Mouse (Mus musculus): ENCODE data around the gene Carm1. TPM values are rescaled to one million over a fixed set of nuclear protein-coding genes. Genes with fewer than 3 reads are reported as not detected.

The Carm1 gene
- polyA plus RNA-seq, 1 experiment = 105 TPM

DNA sequence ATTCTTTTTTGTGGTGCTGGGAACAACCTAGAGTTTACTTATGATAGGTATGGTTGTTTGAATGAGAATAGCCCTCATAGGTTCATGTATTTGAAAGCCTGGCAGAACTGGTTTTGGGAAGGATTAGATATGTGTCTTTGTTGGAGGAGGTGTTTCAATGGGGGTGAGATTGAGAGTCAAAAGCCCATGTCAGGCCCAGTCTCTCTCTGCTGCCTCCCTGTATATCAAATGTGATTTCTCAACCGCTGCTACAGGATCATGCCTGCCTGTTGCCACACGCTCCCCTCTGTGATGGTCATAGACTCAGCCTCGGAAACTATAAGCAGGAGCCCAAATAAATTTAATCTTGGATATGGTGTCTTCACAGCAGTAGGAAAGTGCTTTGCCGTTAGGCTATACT, 73.5 kb downstream of the Carm1 start:
- no peak overlapping the region for H3K27ac ChIP-seq (ENCODE audit: insufficient read depth, low read length)
- H3K4me1 ChIP-seq (ENCODE audit: control insufficient read depth, insufficient read depth, low read length) = 0 out of 2 replicates have a peak, but pooled peaks cover 2% of the 10 kb centered on the region
- TF ChIP-seq CTCF (IDR thresholded peaks at IDR 0.05; ENCODE audit: borderline replicate concordance, insufficient read depth, low read length) (no peak), POLR2A (IDR thresholded peaks at IDR 0.05; ENCODE audit: low read depth, low read length) (no peak)
- no peak overlapping the region for H3K4me3 ChIP-seq (ENCODE audit: insufficient read depth, low read length)

DNA sequence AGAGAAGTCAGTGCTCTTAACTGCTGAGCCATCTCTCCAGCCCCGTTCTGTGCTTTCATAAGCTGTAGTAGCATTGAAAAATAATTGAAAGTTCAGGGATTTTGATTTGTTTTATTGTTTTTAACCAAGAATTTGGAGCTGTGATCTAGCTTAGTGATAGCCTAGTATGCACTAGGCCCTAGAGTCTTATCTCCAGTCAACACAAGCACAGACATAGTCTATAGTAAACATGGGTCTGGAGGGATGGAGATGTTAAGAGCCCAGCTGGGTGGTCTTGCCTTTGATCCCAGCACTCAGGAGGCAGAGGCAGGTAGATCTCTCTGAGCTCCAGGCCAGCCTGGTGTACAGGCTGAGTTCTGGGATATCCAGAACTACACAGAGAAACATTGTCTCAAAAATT, 76.0 kb downstream of the Carm1 start:
- no peak overlapping the region for H3K27ac ChIP-seq (ENCODE audit: insufficient read depth, low read length)
- peaks cover 5% of the 10 kb centered on the region; the same call in 1 of the 2 replicates for H3K4me1 ChIP-seq (ENCODE audit: control insufficient read depth, insufficient read depth, low read length)
- no peak overlapping the region for H3K4me3 ChIP-seq (ENCODE audit: insufficient read depth, low read length)
- TF ChIP-seq CTCF (IDR thresholded peaks at IDR 0.05; ENCODE audit: borderline replicate concordance, insufficient read depth, low read length) (no peak), POLR2A (IDR thresholded peaks at IDR 0.05; ENCODE audit: low read depth, low read length) (no peak)

DNA sequence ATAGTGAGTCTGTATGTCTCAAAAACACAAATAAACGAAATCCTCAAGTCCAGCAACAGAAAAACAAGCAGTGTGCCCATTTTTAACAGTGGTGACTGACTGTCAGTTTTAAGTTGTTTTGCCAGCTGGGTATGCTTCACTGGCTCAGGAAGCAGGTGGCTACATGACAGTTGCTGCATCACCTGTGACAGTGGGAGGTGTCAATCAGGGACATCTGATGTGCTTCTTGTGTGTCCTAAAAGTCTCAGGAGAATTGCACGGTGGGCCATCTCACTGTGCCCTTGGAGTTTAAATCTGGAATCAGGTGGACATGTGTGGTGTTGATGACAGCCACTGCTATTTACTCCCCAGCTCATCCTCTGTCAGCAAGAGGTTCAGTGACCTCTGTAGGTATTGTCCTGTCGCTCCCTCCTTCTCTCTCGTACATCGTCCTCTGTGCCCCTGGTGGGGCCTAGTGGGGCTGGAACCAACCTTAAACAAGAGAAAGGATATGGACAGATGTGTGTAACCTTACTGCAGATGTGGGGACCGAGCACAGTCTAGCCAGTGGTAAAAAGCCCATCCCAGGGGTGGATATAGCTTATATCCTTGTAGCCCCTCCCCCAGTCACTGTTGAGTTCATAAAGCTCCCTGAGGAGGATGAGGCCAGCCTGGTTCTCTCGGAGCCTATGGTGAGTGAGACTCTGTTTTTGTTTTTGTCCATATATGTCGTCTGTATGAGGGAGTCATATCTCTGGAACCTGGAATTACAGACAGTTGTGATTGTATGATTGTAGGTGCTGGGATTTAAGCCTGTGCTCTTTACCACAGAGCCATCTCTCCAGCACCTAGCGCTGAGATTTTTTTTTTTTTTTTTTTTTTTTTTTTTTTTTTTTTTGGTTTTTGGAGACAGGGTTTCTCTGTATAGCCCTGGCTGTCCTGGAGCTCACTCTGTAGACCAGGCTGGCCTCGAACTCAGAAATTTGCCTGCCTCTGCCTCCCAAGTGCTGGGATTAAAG, 78.9 kb downstream of the Carm1 start:
- Histone ChIP-seq H3K27ac (ENCODE audit: insufficient read depth, low read length) (no peak overlapping the region), H3K4me1 (ENCODE audit: control insufficient read depth, insufficient read depth, low read length) (peaks cover 3% of the 10 kb centered on the region; the same call in 1 of the 2 replicates), H3K4me3 (ENCODE audit: insufficient read depth, low read length) (no peak overlapping the region)
- TF ChIP-seq POLR2A (IDR thresholded peaks at IDR 0.05; ENCODE audit: low read depth, low read length) (no peak), CTCF (IDR thresholded peaks at IDR 0.05; ENCODE audit: borderline replicate concordance, insufficient read depth, low read length) (no peak)

DNA sequence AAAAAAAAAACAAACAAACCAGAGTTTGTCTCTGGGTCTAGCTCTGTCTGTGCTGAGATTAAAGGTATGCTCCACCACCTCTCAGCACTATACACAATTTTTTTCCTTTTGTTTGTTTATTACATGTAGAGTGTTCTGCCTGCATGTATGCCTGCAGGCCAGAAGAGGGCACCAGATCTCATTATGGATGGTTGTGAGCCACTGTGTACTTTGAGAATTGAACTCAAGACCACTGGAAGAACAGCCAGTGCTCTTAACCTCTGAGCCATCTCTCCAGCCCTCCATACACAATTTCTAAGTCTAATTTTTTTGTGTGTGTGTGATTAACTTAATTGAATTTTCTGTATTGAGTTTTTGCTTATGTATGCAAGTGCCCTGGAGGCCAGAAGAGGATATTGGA, 79.9 kb downstream of the Carm1 start:
- Histone ChIP-seq H3K4me1 (ENCODE audit: control insufficient read depth, insufficient read depth, low read length) (peaks cover 3% of the 10 kb centered on the region; the same call in 1 of the 2 replicates), H3K4me3 (ENCODE audit: insufficient read depth, low read length) (no peak overlapping the region)
- no peak for TF ChIP-seq POLR2A (IDR thresholded peaks at IDR 0.05; ENCODE audit: low read depth, low read length)
- no peak for TF ChIP-seq CTCF (IDR thresholded peaks at IDR 0.05; ENCODE audit: borderline replicate concordance, insufficient read depth, low read length)

DNA sequence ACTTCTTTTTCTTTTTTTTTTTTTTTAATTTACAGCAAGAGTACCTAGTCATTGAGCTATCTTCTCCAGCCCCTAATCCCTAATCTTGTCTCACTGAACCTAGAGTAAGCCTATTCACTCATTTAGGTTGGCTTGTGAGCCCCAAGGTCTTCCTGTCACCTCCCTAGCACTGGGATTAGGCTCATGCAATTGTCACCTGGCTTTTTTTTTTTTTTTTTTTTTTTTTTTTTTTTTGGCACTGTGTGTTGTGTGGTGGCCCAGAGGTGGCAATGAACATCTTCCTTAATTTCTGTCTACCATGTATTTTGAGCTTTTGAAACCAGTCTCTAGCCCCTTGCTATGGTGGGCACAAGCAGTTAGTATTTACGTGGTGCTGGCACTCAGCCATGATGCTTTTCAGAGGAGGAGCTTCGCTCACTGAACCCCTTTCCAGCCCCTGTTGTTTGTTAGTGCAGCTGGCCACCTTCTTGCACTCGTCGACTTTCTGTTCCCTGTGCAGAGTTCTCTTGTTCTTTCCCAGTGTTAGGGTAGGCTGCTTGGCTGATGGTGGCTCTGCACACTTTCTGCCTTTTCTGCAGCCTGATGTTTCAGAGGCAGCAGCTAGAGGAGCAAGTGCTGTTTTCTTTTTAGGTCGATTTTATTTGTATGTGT, 80.6 kb downstream of the Carm1 start:
- TF ChIP-seq CTCF (IDR thresholded peaks at IDR 0.05; ENCODE audit: borderline replicate concordance, insufficient read depth, low read length) (no peak), POLR2A (IDR thresholded peaks at IDR 0.05; ENCODE audit: low read depth, low read length) (no peak)
- no peak overlapping the region for H3K27ac ChIP-seq (ENCODE audit: insufficient read depth, low read length)
- H3K4me3 ChIP-seq (ENCODE audit: insufficient read depth, low read length) = no peak overlapping the region
- H3K4me1 ChIP-seq (ENCODE audit: control insufficient read depth, insufficient read depth, low read length) = peaks cover 3% of the 10 kb centered on the region; the same call in 1 of the 2 replicates

More for the DNA sequence above, 79.9 kb downstream of the Carm1 start:
- no peak overlapping the region for H3K27ac ChIP-seq (ENCODE audit: insufficient read depth, low read length)

DNA sequence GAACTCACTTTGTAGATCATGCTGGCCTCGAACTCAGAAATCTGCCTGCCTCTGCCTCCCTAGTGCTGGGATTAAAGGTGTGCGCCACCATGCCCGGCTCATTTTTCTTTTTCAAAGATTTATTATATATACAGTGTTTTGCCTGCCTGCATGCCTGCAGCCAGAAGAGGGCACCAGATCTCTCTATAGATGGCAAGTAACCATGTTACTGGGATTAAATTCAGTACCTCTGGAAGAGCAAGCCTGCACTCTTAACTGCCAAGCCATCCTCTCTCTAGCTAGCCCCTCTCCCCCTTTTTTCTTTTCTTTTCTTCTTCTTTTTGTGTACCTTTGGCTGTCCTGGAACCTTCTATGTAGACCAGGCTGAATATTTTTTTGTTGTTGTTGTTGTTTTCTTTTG, 84.0 kb downstream of the Carm1 start:
- TF ChIP-seq POLR2A (IDR thresholded peaks at IDR 0.05; ENCODE audit: low read depth, low read length) (no peak), CTCF (IDR thresholded peaks at IDR 0.05; ENCODE audit: borderline replicate concordance, insufficient read depth, low read length) (peak; percentile 26; the same call in 1 of the 2 replicates)
- H3K27ac ChIP-seq (ENCODE audit: insufficient read depth, low read length) = no peak overlapping the region
- H3K4me1 ChIP-seq (ENCODE audit: control insufficient read depth, insufficient read depth, low read length) = no peaks in the 10 kb centered on the region
- no peak overlapping the region for H3K4me3 ChIP-seq (ENCODE audit: insufficient read depth, low read length)

DNA sequence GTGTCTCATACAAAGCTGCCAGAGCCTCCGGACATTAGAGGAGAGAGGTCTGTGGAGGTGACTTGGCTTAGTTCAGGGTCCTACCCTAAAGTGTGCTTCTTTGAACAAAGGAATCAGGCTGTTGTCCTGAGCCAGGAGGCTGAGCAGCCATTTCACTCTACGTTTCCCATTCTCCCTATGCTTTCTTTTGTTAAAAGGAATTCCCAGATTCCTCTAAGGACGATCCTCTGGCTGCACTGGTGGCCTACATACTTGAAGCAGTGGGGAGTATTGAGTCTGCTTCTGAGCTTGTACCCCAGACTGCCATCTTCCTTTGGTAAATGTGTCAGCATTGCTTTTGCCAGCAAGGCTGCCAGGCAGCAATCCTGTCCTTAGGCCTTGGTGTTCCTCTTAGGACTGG, 86.4 kb downstream of the Carm1 start:
- Histone ChIP-seq H3K4me3 (ENCODE audit: insufficient read depth, low read length) (no peak overlapping the region), H3K4me1 (ENCODE audit: control insufficient read depth, insufficient read depth, low read length) (no peaks in the 10 kb centered on the region), H3K27ac (ENCODE audit: insufficient read depth, low read length) (no peak overlapping the region)
- no peak for TF ChIP-seq CTCF (IDR thresholded peaks at IDR 0.05; ENCODE audit: borderline replicate concordance, insufficient read depth, low read length)
- no peak for TF ChIP-seq POLR2A (IDR thresholded peaks at IDR 0.05; ENCODE audit: low read depth, low read length)

DNA sequence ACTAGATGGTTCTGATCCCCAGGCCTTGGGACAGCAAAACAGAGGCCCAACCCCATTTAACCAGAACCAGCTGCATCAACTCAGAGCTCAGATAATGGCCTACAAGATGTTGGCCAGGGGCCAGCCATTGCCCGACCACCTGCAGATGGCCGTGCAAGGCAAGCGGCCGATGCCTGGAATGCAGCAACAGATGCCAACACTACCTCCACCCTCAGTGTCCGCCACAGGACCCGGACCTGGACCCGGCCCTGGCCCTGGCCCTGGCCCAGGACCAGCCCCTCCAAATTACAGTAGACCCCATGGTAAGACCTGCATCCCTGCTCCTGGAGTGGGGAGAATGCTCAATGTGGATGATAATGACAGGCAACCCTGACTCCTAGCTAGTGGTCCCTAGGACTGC, 88.9 kb downstream of the Carm1 start:
- H3K4me1 ChIP-seq (ENCODE audit: control insufficient read depth, insufficient read depth, low read length) = no peaks in the 10 kb centered on the region
- H3K4me3 ChIP-seq (ENCODE audit: insufficient read depth, low read length) = no peak overlapping the region
- TF ChIP-seq POLR2A (IDR thresholded peaks at IDR 0.05; ENCODE audit: low read depth, low read length) (no peak), CTCF (IDR thresholded peaks at IDR 0.05; ENCODE audit: borderline replicate concordance, insufficient read depth, low read length) (no peak)
- H3K27ac ChIP-seq (ENCODE audit: insufficient read depth, low read length) = no peak overlapping the region

DNA sequence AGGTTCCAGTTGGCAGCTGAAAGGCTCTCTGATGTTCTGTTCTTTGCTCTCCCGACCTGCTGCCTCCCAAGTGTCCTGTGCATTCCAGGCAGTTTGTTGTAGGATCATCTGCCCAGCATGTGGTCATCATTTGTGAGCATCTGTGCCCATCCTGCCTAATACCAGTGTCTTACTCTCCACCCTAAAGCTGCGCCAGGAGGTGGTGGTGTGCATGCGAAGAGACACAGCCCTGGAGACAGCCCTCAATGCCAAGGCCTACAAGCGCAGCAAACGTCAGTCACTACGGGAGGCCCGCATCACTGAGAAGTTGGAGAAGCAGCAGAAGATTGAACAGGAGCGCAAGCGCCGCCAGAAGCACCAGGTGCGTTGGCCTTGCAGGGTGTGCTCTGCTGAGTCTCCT, 92.3 kb downstream of the Carm1 start:
- Histone ChIP-seq H3K27ac (ENCODE audit: insufficient read depth, low read length) (no peak overlapping the region), H3K4me1 (ENCODE audit: control insufficient read depth, insufficient read depth, low read length) (no peaks in the 10 kb centered on the region), H3K4me3 (ENCODE audit: insufficient read depth, low read length) (no peak overlapping the region)
- no peak for TF ChIP-seq CTCF (IDR thresholded peaks at IDR 0.05; ENCODE audit: borderline replicate concordance, insufficient read depth, low read length)
- TF ChIP-seq POLR2A (IDR thresholded peaks at IDR 0.05; ENCODE audit: low read depth, low read length) = no peak

Other genes with a start within 250 kb of the Carm1 start
- gene Ap1m2, start 234.6 kb upstream of the Carm1 start, polyA plus RNA-seq (2011; ENCODE audit: insufficient read length, low read depth, missing spikeins) = not detected in 2 replicates
- gene Slc44a2, start 226.2 kb upstream of the Carm1 start, polyA plus RNA-seq (2011; ENCODE audit: insufficient read length, low read depth, missing spikeins) = 115 and 125 TPM in 2 replicates
- 80.9 and 94.0 TPM in 2 replicates for gene Ilf3, start 179.0 kb upstream of the Carm1 start, polyA plus RNA-seq (2011; ENCODE audit: insufficient read length, low read depth, missing spikeins)
- gene Qtrt1, start 135.1 kb upstream of the Carm1 start, polyA plus RNA-seq (2011; ENCODE audit: insufficient read length, low read depth, missing spikeins) = 30.0 and 35.8 TPM in 2 replicates
- gene Dnm2, start 122.0 kb upstream of the Carm1 start, polyA plus RNA-seq (2011; ENCODE audit: insufficient read length, low read depth, missing spikeins) = 77.2 and 93.4 TPM in 2 replicates
- 29.6 and 32.1 TPM in 2 replicates for gene Tmed1, start 36.6 kb upstream of the Carm1 start, polyA plus RNA-seq (2011; ENCODE audit: insufficient read length, low read depth, missing spikeins)
- gene AB124611, start 20.7 kb upstream of the Carm1 start, polyA plus RNA-seq (2011; ENCODE audit: insufficient read length, low read depth, missing spikeins) = 0.44 TPM in 1 of 2 replicates, not detected in the other
- 29.1 and 31.6 TPM in 2 replicates for gene Timm29, start 45.8 kb downstream of the Carm1 start, polyA plus RNA-seq (2011; ENCODE audit: insufficient read length, low read depth, missing spikeins)
- 7.2 and 7.4 TPM in 2 replicates for gene Yipf2, start 45.9 kb downstream of the Carm1 start, polyA plus RNA-seq (2011; ENCODE audit: insufficient read length, low read depth, missing spikeins)
- gene Smarca4, start 69.3 kb downstream of the Carm1 start, polyA plus RNA-seq (2011; ENCODE audit: insufficient read length, low read depth, missing spikeins) = 73.5 and 81.7 TPM in 2 replicates
- 54.6 and 74.3 TPM in 2 replicates for gene Ldlr, start 176.6 kb downstream of the Carm1 start, polyA plus RNA-seq (2011; ENCODE audit: insufficient read length, low read depth, missing spikeins)
- gene Spc24, start 213.4 kb downstream of the Carm1 start, polyA plus RNA-seq (2011; ENCODE audit: insufficient read length, low read depth, missing spikeins) = 14.2 and 21.2 TPM in 2 replicates

All from embryonic fibroblast, embryonic 13.5 days (primary cell).